Comparison of ENCODE assay signal across 17 mouse cellular contexts in genomic region chr2:91884616-91885015, GRCm38 (mm10). TPM values are rescaled to one million over a fixed set of nuclear protein-coding genes. Genes with fewer than 3 reads are reported as not detected.
"Had no signal": no experiment of that assay in that cellular context is flagged by ENCODE, and none has a peak within 500 bp of the region (broad histone marks: within the 10 kb centered on the region; RNA-seq: fewer than 3 reads in every experiment).

No protein-coding gene starts in this region.

- H3K27ac ChIP-seq: neural tube, embryonic 15.5 days; stomach, embryonic 15.5 days; stomach, postnatal 0 days had no signal

- H3K9ac ChIP-seq: neural tube, embryonic 15.5 days; stomach, embryonic 15.5 days had no signal

- DNase-seq: retina, postnatal 1 day; right cerebral cortex, adult 18-20 months; right cerebral cortex, postnatal 14 days; right cerebral cortex, postnatal 25 days; right cerebral cortex, postnatal 4 days; spleen, adult 18-20 months; thymus, adult 18-20 months; thymus, adult 2 months; thymus, postnatal 14 days; thymus, postnatal 25 days; thymus, postnatal 36 days; thymus, postnatal 4 days had no signal

- H3K4me2 ChIP-seq: neural tube, embryonic 15.5 days; stomach, embryonic 15.5 days had no signal

- H3K4me1 ChIP-seq: neural tube, embryonic 15.5 days; stomach, embryonic 15.5 days had no signal

- H3K9me3 ChIP-seq: neural tube, embryonic 15.5 days; stomach, embryonic 15.5 days had no signal

- H3K4me3 ChIP-seq: neural tube, embryonic 15.5 days; stomach, embryonic 15.5 days had no signal

- H3K27me3 ChIP-seq: neural tube, embryonic 15.5 days; stomach, embryonic 15.5 days had no signal

RNA-seq across cellular contexts. Expression of gene Chrm4, which starts 42.4 kb away (rescaled TPM):
- total RNA-seq: neutrophil, adult 5-6 weeks had no signal
- polyA plus RNA-seq: stomach, embryonic 14.5 days had no signal
